Mouse (Mus musculus): ENCODE measurements around the gene Hist2h2ab.

GRCm38 (mm10) chr3:96175251-96175650 is 44.4 kb upstream of the Hist2h2ab start:
- TF ChIP-seq CTCF (conservative IDR thresholded peaks at IDR 0.05; ENCODE audit: low read length): no peak
- no peak for TF ChIP-seq POU5F1 (IDR thresholded peaks at IDR 0.05; ENCODE audit: borderline replicate concordance, low read length)
